Mouse (Mus musculus) frontal cortex, postnatal 36 days (tissue): ENCODE data around the gene Htr6.

Source experiments
- DNase-seq, 2 experiments: peaks; one replicate each; pipeline ENCODE4 v3.0.0; 2022; ENCODE audit warnings: low spot score in 2 of 2

The Htr6 gene

DNA sequence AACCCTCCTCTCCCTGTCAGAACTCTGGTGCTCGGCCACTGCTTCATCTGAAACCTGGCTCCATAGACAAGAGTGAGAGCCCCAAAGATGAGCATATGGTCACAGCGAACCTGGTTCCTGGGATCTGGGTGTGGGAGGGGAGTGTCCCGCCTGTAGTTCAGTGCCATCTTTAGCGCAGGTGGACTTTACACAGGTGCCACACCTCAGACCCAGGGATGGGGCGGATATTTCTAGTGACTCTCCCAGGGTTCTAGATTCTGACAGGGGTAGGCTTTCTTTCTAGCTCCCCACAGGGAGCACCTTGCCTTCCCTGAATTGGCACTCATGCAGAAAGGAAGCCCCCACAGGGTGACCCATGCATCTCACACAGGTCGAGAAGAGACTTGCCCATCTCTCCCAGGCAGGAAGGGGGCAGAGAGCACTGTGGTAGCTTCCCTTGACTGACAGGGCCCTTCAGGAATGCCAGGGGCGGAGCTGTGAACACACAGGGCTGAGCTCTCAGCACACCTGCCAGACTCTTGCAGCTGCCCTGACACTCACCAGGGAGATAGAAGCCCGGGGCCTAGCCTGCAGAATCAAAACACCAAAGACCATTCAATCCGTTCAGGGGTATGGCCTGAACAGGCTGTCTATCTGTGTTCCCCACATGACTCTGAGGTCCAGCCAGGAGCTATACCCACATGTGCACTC, 13.8 kb upstream of the Htr6 start:
- DNase-seq, result no peak

DNA sequence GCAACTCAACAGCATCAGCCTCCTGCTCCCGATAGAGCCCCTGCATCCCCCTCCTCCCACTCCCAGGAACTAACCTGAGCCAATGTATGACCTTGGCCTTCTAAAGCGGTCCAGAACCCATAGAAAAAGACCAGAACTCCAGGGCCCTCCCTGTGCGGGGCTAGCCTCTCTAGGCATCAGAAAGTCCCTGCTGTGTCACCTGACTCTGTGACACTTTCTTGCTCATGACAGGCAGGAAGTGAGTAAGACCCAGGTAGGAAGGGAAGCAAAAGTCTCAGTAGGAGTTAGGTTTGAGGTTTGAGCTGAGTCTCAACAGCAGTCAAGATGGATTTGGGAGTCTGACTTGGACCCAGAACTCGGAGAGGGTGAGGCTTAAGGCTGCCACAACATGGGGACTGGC, 11.6 kb upstream of the Htr6 start:
- DNase-seq, result no peak

DNA sequence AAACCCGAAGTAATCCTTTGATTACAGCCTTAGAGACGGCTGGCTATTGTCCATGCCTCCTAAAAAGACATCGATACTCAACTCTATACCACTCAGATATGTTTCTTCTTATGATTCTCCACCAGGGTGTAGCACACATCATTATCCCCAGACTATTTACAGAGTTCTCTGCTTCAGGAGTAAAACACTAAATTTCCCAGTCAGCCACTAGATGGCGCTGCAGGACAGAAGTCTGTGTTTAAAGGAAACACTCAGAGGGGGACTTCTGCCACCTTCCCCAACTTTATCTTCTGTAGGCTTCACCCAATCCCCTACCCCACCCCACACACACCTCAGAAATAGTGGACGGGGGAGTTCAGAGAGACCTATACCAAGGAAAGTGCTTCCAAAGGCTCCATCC, 10.7 kb upstream of the Htr6 start:
- peak; percentile 83 to 90 for DNase-seq

DNA sequence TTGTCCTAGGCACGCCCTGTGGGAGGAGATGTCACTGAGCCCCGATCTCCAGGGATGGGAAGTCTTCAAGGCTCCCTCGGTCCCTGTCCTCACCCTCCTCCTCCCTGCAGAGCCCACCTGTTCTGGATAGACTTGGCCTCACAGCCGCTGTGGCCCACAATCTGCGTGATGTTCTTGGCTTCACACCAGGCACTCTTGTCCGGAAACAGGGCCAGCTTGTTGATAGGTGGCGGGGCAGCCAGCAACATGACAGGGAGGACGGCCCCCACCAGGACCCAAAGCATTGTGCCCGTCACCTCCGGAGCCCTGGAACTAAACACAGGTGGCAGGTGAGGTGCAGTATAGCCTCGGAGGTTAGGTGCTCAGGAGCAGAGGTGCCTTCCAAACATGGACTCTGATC, 10.0 kb upstream of the Htr6 start:
- DNase-seq, result no peak

DNA sequence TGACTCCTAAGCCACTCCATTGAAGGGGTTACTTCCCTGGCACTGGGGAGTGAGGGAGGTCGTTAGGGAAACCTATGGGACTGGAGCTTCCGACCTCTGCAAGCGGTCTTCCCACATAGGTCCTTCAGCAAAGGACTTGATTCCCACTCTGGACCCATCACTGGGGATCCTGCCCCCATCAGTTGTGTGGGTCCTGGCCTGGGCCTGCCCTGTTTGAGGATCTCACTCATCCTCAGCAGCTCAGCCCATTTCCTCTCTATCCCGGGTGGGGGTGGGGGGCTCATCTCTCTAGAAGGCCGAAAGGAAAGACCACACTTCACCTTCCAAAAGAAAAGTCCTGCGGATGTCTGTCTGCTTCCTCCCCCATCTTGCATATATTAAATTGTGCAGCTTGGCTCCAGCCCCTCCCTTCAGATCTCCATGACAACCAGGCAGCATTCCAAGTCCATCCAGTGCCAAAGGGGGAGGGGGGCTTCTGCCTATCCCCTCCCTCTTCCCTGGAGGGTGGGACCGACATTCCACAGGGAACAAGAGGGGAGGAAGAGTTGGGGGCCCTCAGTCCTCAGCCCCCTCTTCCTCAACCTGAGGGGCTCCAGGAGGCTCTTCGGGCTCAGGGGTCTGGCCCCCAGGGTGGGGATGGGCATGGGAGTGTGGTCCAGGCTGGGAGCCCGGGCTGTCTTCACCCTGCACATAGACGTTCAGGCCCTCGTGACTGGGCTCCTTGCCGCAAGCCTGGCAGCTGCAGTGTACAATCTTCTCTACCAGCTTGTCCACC, 7.6 kb upstream of the Htr6 start:
- DNase-seq, result peak in 1 of 2 experiments; percentile 42

DNA sequence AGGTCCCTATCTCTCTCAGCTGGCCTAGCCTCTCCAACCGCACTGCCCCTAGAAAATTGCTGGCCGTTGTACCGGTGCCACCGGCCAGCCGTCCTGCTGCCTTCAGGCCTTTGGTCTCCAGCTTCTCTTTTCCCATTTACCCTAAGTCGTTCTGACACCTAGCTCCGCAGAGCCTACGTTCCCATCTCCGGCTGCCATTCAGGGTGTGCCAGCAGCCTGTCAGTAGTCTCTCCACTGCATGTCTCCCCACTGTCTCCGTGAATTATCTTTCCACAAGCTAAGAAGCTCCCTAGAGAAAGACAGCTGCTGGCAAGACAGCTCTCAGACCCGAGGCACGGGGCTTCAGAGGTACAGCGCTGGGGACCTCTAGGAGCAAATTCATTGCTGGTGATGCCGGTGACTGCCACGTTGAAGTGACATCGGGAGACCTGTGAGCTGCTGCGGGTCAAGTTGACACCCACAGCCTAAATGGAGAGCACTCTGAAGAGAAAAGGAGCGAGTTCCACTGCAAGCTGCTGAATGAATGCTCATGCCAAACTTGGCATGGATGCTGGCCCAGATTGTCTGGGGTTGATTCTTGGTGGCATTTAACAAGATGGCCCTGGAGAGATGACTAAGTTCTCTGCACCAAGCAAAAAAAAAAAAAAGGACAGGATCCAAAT, 6.0 kb upstream of the Htr6 start:
- DNase-seq, result peak in 1 of 2 experiments; percentile 53

DNA sequence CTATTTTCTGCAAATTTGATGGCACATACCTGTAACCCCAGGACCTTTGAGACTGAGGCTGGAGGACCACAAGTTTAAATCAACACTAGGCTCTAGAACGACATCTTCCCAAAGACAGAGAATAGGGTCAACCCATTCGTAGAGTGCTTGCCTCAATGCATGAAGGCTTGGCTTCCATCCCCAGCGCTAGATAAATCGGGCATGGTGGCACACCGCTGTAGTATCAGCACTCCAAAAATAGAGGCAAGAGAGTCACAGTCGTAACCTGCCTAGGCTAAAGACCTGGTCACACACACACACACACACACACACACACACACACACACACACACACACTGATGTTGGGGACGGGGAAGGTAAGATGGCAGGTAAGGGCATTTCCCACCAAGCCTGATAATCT, 4.9 kb upstream of the Htr6 start:
- DNase-seq, result no peak

DNA sequence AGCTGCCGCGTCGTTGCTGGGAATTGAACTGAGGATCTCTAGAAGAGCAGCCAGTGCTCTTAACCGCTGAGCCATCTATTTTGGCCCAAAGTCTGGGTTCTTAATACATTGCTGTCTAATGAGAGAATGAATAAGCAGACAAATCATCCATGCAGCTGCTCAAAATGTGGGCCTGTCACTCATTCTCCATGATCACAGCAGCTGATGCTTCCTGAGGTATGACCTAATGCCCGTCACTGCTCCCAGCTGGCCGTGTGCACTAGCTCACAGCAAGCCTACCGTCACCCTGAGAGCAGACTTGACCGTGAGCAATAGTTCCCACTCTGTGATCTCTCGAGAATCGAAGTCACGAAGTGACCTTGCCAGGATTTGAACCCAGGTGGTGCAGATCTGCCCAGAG, 4.1 kb upstream of the Htr6 start:
- DNase-seq, result no peak

DNA sequence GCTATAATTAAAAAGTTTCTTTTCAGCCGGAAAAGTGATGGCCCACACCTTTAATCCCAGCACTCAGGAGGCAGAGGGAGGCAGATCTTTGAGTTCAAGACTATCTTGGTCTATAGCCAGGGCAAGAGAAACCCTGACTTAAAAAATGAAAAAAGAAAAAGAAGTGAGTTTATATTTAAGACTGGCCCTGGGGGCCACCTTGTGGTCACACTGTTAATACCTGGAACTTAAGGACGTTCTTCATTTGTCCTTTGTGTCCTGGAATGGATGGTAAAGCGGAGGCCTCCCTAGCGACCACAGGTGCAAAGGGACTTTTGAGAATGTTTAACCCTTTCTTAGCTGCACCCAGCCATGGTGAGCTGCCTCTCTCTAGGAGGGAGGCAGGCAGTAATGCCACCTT, 3.4 kb upstream of the Htr6 start:
- DNase-seq, result no peak

DNA sequence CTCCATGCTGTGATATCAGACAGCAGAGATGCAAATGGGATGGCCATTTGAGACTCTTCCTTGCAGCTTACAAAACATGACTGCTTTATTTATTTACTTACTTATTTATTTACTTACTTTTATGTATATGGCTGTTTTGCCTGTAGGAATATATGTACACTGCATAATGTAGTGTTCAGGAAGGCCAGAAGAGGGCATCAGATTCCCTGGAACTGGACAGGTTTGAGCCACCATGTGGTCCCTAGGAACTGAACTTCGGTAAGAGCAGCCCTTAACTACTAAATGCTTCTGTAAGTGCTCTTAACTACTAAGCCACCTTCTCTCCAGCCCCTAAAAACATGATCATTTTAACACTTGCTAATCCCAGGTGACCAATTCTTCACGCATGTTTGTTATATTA, 2.9 kb upstream of the Htr6 start:
- peak in 1 of 2 experiments; percentile 57 for DNase-seq

DNA sequence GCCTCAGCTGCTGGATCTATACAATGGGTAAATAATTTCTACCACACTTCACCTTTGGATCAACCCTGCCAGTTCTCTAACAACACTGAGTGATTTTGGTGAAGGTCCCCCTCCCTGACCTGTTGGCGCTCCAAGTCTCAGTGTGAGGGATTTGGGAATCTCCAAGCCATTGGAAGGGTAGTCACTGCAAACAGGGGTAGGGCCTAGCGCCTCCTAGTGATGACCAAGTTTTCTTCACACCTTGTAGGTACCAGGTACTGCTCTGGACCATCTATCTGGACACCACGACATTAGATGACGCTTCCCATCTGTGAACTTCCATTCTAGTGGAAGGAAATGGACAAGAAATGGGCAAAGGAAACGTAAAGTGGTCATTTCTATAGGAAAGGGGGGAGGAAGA, 545 bp upstream of the Htr6 start:
- DNase-seq, result no peak

DNA sequence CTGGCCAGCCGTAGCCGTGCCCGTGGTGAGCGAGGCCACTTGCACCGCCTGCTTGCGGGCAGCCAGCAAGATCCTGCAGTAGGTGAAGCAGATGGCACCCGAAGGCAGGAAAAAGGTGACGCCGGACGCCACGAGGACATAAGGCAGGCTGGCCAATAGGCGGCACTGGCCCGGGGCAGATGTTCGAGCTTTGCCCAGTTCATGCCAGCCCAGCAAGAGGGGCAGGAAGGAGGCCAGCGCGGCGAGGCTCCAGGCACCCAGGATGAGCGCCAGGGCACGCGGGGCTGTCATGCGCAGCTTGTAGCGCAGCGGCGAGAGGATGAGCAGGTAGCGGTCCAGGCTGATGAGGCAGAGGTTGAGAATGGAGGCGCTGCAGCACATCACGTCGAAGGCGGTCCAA, 1.3 kb downstream of the Htr6 start:
- DNase-seq, result no peak

DNA sequence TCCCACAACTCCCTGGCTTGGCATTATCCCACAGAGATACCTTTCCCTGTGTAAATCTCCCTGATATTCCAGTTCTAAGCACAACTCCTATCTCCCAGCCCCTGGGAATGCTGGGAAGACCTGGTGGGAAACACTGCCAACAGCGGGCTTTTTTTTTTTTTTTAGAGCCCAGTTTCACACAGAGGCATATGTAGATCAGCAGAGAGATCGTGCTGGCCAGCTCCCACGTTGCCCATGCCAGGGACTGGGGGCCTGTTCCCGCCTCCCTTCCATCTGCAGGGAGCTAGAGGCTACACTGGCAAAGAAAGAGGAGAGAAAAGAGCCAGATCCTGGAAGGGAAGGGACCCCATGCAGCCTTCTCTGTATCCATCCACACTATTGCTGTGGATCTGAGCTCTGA, 7.1 kb downstream of the Htr6 start:
- DNase-seq, result peak; percentile 72 to 82

DNA sequence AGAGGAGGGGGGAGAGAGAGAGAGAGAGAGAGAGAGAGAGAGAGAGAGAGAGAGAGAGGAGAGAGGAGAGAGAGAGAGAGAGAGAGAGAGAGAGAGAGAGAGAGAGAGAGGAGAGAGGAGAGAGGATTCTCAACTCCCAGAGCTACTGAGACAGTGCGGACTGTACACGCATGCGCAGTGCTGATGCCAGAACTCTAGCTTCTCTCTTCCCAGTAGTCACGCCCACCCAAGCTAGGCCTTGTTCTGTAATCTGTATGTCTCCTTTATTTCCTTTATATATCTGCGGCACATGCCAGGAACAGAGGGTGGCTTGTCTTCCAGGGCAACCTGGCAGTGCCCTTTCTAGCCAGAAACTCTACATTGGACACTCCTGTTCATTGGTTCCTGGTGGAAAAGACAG, 10.5 kb downstream of the Htr6 start:
- no peak for DNase-seq

DNA sequence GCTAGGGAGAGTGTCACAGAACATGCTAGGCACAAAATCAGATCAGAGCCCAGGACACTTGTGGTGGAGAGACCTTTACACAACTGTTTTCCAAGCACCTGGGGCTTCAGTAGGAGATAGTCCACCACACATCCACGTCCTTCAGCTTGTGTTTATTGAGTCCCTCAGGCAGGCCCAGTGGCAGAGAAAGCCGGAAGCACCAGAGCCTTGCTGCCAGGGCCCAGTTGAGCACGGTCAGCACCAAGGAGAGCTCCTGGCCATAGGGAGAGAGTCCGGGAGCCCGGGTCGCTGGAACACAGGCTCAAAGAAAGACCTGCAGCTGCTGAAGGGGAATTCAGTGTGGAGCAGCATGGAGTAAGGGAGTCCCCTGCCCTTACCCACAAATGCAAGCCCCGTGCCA, 15.8 kb downstream of the Htr6 start:
- DNase-seq, result no peak

DNA sequence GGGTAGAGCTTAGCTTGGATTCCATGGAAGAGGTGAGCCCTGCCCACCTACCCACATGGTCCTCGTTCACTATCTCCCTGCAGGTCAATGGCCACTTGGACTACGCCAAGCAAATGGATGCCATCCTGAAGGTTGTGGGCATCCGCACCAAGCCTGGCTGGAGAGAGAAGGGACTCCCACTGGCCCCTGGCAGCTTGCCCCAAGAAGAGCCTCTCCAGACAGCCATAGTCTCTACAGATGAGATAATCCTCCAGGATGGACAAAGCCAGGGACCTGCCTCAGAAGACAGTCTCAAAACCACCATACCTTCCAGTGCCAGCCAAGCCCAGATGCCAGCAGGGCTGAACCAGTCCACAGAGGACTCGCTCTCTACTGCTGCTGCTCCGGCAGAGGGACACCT, 17.3 kb downstream of the Htr6 start:
- DNase-seq, result no peak

DNA sequence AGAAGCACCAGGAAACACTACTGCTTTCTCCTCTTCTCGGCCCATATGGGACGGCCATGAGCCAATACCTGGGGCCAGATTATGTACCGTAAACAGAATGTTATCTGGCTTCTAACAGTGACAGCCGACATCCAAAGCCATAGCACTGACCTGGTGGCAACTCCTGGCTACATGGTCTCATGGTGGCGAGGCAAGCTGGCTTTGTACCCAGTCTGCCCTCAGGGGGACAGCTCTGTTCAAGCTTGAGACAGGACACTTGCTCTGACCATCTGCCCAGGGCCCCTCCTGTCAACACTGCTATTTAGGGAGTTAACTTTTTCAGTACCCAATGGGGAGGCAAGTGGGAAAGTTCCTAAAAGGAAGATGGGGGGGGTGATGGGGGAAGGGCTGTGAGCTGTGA, 18.1 kb downstream of the Htr6 start:
- no peak for DNase-seq

DNA sequence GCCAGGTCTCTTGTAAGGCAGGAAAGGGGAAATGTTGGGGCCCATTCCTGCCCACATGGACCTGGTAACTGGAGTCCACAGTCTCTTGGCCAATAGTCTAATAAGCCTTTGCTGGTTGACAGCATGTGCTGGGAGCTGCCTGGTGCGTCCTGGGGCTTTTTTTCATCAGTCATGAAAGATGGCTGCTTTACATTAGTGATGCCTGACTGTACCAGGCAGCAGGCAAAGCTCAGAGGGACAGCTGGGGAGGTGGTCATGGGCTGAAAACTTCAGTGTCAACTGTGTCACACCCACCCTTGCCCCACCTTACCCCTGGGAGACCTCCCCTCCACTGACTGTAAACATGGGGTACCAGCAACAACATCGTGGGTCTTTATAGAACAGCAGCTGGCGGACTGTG, 19.6 kb downstream of the Htr6 start:
- DNase-seq, result no peak

DNA sequence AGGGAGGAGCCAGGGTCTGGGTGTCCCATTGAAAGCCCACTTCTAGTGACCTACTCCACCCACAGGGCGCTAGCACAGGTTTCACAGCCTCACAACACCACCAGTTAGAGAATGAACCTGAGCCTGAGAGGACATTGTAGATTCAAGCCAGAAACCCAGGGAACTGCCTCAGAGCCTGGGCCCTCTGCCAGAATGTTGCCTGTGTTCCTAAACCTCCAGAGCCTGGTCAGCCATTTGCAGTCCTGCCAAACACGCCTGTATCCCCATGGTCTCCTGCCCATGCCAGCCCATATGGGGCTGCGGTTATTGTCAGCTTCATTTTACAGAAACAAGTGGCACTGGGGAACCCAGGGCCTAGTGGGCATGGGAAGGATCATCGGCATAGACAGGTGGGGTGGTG, 20.0 kb downstream of the Htr6 start:
- no peak for DNase-seq

DNA sequence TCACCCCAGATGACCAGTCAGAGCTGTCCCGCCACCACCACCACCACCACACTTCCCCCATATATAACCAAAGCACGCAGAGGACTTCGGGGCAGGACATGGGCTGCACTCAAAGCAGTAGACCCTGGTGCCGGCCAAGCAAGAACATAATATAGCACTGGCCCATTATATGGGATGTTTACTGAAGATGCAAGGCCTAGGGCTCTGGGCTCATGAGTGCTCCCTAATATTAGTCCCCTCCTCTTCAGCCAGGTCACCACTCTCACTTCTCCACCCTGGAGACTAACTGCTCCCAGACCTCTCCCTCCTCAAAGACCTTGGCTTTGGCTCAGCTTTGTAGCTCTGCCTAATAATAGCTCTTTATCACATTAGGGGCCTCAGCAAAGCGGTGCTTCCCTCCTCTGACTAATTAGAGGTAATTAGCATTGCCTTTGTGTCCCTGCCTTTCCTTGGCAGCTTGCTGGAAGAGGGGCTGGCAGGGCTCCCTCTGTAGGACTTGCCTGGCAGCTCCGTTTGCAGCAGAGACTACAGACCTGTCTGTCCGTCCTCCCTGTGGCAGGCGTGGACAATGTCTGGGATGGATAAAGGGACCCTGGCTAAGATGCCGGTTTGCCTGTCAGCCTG, 21.0 kb downstream of the Htr6 start:
- peak in 1 of 2 experiments; percentile 63 for DNase-seq

DNA sequence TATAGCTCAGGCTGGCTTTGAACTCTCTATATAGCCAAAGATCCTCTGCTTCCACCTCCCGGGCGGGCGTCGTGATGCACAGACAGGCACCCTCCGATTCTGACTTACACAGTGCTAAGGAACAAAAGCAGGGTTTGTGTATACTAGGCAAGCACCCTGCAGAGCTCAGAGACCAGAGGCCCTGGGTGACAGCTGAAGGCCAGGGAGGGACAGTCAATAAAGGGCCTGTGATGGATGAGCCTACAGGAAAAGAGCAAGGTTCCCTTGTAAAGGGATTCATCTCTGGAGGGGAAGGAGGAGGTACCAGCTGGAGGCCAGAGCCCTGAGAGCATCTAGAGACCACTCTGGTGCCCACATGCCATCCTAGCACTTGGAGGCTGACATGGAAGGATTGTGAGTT, 22.0 kb downstream of the Htr6 start:
- DNase-seq, result no peak

DNA sequence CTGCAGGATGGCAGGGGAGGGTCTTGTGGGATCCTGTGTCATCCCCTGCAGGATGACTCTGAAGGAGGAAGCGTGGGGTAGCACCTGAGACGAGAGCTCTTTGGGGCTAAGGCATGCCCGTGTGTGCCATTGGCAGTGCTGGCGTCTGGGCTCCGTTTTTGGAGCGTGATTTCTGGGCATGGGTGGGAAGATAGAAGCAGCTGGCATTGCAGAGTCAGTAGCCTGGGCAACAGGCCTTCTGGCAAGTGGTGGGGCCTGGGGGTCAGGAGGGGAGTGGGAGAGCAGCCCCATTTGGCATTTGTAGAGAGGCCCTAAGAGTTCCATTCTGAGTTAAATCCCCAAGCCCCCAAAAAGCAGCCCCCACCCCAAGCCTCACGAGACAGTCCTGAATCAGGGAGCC, 22.6 kb downstream of the Htr6 start:
- DNase-seq, result no peak

DNA sequence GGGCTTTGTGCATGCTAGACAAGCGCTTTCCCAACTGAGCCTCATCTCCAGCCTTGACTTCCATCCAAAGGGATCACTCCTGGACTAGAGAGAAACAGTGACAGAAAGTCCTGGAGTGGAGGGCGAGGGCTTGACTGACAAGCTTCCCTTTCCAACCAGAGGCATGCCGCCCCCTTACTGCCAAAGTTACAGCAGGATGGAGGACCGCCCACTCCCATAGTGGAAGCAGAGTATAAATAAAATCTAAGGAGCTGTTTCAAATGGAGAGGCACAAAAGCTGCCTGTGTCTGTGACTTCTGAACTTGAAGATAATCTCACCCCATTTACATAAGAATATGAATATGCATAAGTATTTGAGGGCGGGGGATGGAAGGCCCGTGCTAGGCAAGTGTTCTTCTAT, 26.9 kb downstream of the Htr6 start:
- DNase-seq, result peak in 1 of 2 experiments; percentile 57
